Mouse (Mus musculus) E14TG2a.4 (cell line): Measurements from ENCODE around the gene Crim1.

Experiments
- H3K27me3 ChIP-seq: 2 replicates; pipeline ENCODE4 v1.6.1; 2014; ENCODE audit warnings: low read length, control low read depth; ENCODE audit not compliant: insufficient read depth
- H3K36me3 ChIP-seq: 2 replicates; pipeline ENCODE4 v1.6.1; 2014; ENCODE audit warnings: low read length, control low read depth; ENCODE audit not compliant: insufficient read depth
- H3K4me1 ChIP-seq: replicated peaks from 2 replicates; pipeline ENCODE4 v1.6.1; 2014; ENCODE audit warnings: low read depth, low read length, control low read depth
- H3K4me3 ChIP-seq: replicated peaks from 2 replicates; pipeline ENCODE4 v1.5.1; 2014; ENCODE audit warnings: mild to moderate bottlenecking, low read length
- H3K9me3 ChIP-seq: 2 replicates; pipeline ENCODE4 v1.6.1; 2014; ENCODE audit warnings: low read length, control low read depth
- CTCF ChIP-seq: conservative IDR thresholded peaks from 2 replicates; pipeline ENCODE4 v1.5.1; 2014; ENCODE audit warnings: low read length
- NANOG ChIP-seq: IDR thresholded peaks from 2 replicates; pipeline ENCODE4 v1.6.1; 2014; ENCODE audit warnings: borderline replicate concordance, low read length, mixed read lengths
- POU5F1 ChIP-seq: IDR thresholded peaks from 2 replicates; pipeline ENCODE4 v1.6.1; 2014; ENCODE audit warnings: low read length, borderline replicate concordance

Crim1 gene

DNA sequence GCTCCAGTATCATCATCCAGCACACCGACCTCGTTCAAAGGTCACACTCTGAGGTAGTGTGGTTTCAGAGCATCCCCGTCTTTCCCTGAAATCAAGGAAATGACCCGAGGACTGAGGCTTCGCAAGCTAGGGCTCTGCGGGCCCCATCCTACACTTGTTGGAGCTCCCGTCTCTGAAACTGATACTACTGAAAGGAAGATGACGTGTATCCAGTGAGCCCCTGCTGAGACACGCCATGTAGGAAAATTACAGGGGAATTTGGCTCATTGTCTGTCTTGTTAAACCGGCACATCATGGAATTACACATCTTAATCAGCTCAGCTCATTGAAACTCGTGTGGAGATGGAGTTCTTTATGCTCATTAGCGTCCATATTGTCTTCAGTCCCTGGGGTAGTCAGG, 79.1 kb downstream of the Crim1 start:
- H3K27me3 ChIP-seq: no peaks in the 10 kb centered on the region
- H3K4me3 ChIP-seq: no peak overlapping the region
- TF ChIP-seq CTCF (no peak), NANOG (no peak), POU5F1 (no peak)
- H3K9me3 ChIP-seq: peaks cover 6% of the 10 kb centered on the region
- peaks cover 12% of the 10 kb centered on the region for H3K4me1 ChIP-seq
- H3K36me3 ChIP-seq: no peaks in the 10 kb centered on the region

GRCm38 (mm10) chr17:78280991-78281712, 81.1 kb downstream of the Crim1 start:
- no peaks in the 10 kb centered on the region for H3K36me3 ChIP-seq
- peaks cover 11% of the 10 kb centered on the region for H3K9me3 ChIP-seq
- no peak overlapping the region for H3K4me3 ChIP-seq
- no peaks in the 10 kb centered on the region for H3K27me3 ChIP-seq
- peaks cover 12% of the 10 kb centered on the region for H3K4me1 ChIP-seq
- TF ChIP-seq NANOG: no peak
- TF ChIP-seq POU5F1: no peak
- no peak for TF ChIP-seq CTCF

DNA sequence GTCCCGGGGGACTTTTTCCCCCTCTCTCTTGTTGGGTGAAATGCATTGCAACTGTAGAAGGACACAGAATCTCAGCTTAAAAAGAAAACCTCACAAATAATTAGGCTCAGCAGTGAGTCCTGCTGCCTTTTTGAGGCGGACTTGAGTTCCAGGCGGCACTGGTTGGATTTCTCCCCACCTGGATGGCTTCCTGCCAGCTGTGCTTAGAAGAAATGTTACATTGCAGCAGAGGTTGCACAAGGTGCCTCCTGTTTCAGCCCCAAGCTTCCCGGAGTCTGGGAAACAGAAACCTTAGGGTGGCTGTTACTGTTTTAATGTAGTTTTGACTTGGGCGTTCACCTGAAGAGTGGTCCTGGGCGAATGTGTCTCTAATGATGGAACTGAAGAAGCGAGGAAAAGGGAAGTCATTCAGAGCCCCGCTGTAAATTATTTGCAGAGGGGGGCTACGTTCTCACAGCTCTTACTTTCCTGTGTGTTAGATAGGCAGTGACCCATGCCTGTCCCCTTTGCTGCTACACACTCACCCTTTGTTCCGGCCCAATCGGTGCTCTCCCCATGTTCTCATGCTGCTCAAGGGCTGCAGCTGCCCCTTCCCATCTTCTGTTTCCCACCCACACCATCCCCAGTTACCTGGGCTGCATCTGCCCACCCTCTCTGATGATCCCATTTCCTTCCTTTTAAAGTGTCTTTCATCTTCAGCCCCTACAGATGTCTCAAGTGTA, 83.4 kb downstream of the Crim1 start:
- H3K9me3 ChIP-seq: peaks cover 18% of the 10 kb centered on the region
- H3K4me1 ChIP-seq: peaks cover 12% of the 10 kb centered on the region
- H3K36me3 ChIP-seq: no peaks in the 10 kb centered on the region
- no peak overlapping the region for H3K4me3 ChIP-seq
- H3K27me3 ChIP-seq: no peaks in the 10 kb centered on the region
- TF ChIP-seq NANOG: no peak
- no peak for TF ChIP-seq POU5F1
- no peak for TF ChIP-seq CTCF

DNA sequence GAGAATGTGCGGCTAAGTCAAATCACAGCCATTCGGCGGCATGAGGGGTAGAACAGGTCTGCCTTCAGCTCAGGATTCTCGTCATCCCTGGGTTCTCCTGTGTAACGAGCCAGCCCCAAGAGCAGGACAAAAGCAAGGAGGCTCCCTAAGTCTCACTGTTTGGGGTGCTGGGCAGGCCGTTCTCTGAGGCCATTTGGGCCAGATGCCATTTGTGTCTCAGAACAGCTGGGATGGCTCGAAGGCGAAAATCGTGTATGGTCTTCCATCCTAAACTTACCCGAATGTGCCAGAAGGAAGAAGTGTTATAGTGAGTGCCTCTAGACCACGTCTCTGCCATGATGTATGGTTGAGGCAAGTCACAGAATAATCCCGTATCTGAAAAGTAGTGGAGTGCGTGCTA, 86.0 kb downstream of the Crim1 start:
- H3K36me3 ChIP-seq: no peaks in the 10 kb centered on the region
- no peaks in the 10 kb centered on the region for H3K27me3 ChIP-seq
- peaks cover 18% of the 10 kb centered on the region for H3K9me3 ChIP-seq
- no peak for TF ChIP-seq NANOG
- no peak for TF ChIP-seq POU5F1
- no peak for TF ChIP-seq CTCF
- 0 out of 2 replicates have a peak, but pooled peaks cover 5% of the 10 kb centered on the region for H3K4me1 ChIP-seq
- no peak overlapping the region for H3K4me3 ChIP-seq

DNA sequence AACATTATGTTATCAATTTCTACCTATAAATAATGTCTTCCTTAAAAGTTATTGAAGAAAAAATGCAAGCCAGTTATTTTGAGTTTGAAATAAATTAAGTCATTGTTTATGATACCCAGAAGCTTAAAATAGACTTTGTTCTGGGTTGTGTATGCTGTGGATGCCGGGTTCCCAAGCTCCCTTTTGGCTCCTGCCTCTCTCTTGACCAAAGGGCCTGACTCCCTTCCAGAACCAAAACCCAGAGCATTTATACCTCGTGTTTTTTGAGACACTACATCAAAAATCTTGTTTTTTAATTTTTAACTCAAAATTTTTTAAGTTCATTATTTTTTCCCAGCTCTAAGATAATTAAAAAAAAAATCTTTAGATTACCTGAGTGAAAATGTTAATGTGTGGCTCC, 87.3 kb downstream of the Crim1 start:
- no peak overlapping the region for H3K4me3 ChIP-seq
- TF ChIP-seq NANOG (no peak), CTCF (no peak), POU5F1 (no peak)
- no peaks in the 10 kb centered on the region for H3K36me3 ChIP-seq
- H3K9me3 ChIP-seq: peaks cover 15% of the 10 kb centered on the region
- H3K27me3 ChIP-seq: no peaks in the 10 kb centered on the region
- 0 out of 2 replicates have a peak, but pooled peaks cover 5% of the 10 kb centered on the region for H3K4me1 ChIP-seq

- Histone ChIP-seq H3K27me3 (no peaks in the 10 kb centered on the region), H3K36me3 (no peaks in the 10 kb centered on the region), H3K4me3 (no peak overlapping the region), H3K9me3 (peaks cover 12% of the 10 kb centered on the region), H3K4me1 (0 out of 2 replicates have a peak, but pooled peaks cover 5% of the 10 kb centered on the region)
- TF ChIP-seq POU5F1: no peak
- TF ChIP-seq NANOG: no peak
- no peak for TF ChIP-seq CTCF
Measured at GRCm38 (mm10) chr17:78290153-78290876, 90.3 kb downstream of the Crim1 start.

DNA sequence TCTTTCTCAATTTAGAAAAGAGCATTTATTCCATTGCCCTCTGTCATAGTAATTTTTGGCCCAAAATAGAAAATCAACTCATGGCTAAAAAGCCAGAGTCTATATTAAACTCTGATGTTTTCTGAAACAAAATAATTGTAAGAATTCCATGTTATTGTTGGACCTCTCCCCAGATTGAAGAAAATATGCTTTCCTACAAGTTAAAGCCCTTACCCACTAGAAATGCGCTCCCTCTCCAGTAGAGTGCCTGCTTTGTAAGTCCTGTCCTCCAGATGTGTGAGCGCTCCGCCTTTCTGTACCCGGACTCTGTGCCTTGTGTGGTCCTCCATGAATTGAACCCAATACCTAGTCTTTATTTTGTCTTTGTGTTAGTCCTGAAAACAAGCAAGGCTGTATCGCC, 91.0 kb downstream of the Crim1 start:
- TF ChIP-seq NANOG (no peak), CTCF (no peak), POU5F1 (no peak)
- H3K36me3 ChIP-seq: no peaks in the 10 kb centered on the region
- no peak overlapping the region for H3K4me3 ChIP-seq
- 0 out of 2 replicates have a peak, but pooled peaks cover 5% of the 10 kb centered on the region for H3K4me1 ChIP-seq
- peaks cover 8% of the 10 kb centered on the region for H3K9me3 ChIP-seq
- H3K27me3 ChIP-seq: no peaks in the 10 kb centered on the region

GRCm38 (mm10) chr17:78292301-78292700, 92.3 kb downstream of the Crim1 start:
- Histone ChIP-seq H3K9me3 (peaks cover 6% of the 10 kb centered on the region), H3K36me3 (no peaks in the 10 kb centered on the region), H3K4me3 (no peak overlapping the region), H3K27me3 (no peaks in the 10 kb centered on the region), H3K4me1 (peaks cover 9% of the 10 kb centered on the region)
- TF ChIP-seq CTCF: no peak
- TF ChIP-seq NANOG: no peak
- TF ChIP-seq POU5F1: no peak
